Mouse (Mus musculus) embryo, embryonic 9.5 days (tissue): Measurements from ENCODE around the gene Mtrr.
A peak's percentile ranks its signal among the peaks of the same experiment; 100 is the strongest.

Source experiments
- DNase-seq: peaks from one replicate; pipeline ENCODE4 v3.0.0-alpha.2; 2017; ENCODE audit errors: extremely low spot score

The Mtrr gene

DNA sequence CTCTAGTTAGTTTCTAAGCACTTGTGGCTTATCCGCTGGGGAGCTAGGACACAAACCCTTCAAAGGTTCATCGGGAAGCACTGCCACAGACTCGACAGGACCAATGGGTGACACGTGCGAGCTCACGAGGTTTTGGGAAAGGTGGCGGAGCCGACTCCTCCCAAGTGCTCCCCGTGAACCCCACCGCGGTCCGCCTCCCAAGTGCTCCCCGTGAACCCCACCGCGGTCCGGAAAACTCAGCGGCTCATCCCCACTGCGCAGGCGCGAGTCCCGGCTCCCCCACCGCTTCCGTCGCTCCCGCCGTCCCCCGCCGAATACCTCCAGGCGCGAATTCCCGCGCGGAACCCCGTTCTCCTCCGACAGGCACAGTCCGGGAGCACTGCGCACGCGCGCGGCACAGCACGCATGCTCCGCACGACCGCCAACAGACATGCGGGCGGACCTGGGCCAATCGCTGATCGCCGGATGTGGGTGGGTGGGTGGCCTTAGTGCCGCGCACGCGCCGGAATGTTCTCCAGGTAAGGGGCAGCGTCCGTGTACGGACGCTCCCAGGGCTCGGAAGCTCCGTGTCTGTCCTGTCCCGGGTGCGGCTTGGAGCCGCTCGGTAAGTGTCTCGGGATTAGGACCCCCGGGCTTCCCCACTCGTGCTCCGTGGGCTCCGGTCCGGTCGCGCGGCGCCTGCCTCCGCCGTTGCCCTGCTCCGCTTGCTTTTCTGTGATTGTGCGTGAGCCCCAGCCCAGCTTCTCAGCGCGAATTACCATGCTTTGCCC, at the start of gene Mtrr, which contains the start of gene Fastkd3:
TSS of gene Mtrr (minus strand) at position 403 of the 770 bp plus-strand sequence.
TSS of gene Fastkd3 (plus strand) at position 488 of the 770 bp plus-strand sequence.
- DNase-seq, result peak; percentile 96

GRCm38 (mm10) chr13:68627041-68627440, 45.1 kb upstream of the Mtrr start:
- no peak for DNase-seq

DNA sequence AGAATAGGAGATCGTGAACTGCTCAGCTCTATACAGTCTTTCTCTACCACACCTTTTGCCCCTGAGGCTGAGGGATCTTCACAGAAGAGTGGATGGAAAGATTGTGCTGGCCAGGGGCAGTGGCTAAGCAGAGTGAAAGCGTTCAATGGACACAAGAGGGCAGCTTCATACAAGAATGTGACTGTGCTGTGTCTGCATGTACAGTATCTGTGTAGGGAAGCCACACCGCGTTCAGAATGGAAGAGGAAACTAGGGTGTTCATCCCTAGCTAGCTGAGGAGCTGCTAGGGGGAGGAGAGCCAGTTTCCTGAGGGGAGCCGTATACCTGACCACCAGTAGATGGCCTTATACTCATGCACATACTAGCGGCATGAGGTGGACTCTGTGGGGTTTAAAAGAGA, 40.8 kb upstream of the Mtrr start:
- no peak for DNase-seq

GRCm38 (mm10) chr13:68607652-68608405, 25.9 kb upstream of the Mtrr start:
- DNase-seq, result no peak

DNA sequence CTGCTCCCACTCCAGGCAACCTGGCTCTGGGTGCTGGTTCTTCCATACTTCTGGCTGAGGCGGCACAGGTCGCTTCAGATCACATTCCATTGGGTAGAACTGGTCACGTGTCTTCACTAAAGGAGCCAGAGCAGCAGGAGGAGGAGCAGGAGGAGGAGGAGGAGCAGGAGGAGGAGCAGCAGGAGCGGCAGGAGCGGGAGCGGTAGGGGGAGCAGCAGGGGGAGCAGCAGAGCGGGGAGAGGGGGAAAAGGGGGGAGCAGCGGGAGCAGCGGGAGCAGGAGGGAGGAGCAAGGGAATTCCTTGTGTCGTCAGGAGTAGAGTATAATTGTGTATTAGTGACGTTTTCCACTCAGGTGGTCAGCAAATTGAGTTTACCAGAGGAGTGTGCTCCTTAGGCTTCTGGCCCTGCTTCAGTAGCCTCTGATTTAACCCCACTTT, 23.8 kb upstream of the Mtrr start:
- DNase-seq, result peak; percentile 55

GRCm38 (mm10) chr13:68603085-68603484, 21.1 kb upstream of the Mtrr start:
- no peak for DNase-seq

DNA sequence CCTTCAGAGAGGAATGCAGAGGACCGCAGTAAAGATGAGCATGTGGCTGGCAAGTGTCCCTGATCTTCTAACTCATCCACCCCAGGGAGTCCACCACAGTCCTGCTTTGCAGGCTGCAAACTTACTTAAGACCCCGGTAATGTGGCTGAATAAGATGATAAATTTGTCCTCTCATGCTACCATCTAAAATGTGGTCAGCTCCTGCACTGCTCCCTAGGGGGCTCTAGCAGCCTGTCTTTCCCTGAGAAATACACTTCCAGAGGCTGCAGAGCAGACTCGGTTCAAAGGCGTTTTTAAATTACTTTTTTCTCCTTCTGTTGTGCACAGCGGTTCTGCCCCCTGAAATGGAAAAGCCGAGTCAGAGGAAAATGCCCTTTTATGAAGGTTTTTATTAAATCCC, 19.2 kb upstream of the Mtrr start:
- no peak for DNase-seq

DNA sequence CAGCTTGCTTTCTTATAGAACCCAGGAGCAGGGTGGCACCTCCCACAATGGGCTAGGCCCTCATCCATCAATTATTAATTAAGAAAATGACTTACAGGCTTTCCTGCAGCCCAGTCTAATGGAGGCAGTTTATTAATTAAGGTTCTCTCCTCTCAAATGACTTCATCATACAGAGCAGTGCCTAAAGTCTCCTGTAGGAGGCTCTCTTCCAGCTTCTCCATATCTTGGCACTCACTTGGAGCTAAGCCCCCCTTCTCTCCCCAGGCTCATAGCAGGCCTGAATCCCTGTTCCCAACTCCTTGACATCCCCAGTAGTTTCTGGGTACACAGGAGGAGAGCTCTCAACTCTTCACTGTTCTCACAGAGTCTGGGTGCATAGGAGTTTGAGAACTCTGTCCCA, 17.0 kb upstream of the Mtrr start:
- no peak for DNase-seq

DNA sequence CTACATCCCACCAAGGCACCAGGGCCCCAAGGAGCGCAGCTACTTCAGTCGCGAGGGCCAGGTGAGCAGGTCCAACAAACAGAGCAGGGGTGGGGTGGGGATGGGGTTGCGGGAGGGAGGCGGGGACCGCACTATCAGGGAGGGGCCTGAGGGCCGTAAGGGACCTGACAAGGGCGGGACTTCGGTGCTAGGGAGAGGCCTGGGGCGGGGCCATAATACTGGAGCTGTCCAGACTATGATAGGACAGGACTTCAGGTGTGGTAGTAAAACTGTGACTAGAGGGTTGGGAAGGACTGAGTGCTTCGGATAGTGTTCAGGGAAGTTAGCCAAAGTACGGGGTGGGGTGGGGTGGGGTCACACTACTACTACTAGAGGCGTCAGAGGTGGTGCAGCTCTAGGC, 15.7 kb upstream of the Mtrr start:
- DNase-seq, result no peak

DNA sequence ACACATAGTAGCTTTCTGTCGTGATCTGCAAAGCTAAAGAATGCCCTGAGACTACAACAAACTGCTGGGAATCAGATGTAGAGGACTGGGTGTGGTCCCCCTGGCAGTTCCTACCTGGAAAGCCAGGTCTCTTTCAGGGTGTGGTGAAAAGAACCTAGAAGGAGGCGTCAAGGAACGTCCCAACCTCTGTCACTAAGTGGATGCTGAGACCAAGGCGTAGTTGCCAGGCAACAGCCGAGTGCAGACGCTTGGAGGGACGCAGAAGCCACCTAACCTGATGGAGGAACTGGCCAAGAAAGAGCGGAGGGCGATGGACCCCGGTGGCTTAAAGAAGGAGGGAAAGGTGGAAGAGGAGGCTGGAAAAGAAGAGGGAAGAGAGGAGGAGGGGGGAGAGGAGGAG, 15.2 kb upstream of the Mtrr start, which contains the start of gene 1700001L19Rik:
TSS of gene 1700001L19Rik (plus strand) at position 223 of the 400 bp plus-strand sequence.
- no peak for DNase-seq

DNA sequence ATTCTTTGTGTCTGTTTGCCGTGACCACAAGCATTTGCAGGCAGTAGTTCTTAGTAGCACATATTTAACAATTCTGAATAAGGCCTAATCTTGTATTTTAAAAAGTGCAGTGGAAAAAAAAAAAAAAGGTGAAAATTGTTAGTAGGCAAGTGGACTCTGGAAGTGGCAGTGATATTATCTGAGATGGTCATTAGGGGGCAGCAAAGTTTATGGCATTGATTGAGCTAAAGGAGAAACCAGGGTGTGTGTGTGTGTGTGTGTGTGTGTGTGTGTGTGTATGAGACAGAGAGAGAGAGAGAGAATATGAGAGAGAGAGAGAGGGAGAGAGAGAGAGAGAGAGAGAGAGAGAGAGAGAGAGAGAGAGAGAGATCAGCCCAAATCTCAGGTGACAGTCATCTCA, 11.8 kb upstream of the Mtrr start:
- DNase-seq, result no peak

DNA sequence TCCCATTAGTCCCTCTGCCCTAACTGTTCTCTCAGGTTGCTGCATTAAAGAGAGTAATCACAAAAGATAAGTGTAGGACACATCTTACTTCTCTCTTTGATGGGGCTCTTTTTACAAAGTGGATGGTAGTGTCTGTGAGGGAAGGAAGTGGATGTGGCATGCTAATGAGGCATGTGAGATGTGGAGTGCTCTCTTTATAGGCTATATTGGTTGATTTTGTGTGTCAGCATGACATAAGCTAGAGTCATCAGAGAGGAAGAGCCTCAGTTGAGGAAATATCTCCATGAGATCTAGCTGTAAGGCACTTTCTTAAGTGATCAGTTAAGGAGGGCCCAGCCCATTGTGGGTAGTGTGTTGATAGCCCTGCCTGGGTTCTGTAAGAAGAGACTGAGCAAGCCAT, 6.4 kb upstream of the Mtrr start:
- DNase-seq, result no peak

GRCm38 (mm10) chr13:68585441-68585840, 3.5 kb upstream of the Mtrr start:
- DNase-seq, result no peak

- no peak for DNase-seq
Measured at GRCm38 (mm10) chr13:68583961-68584360, 2.0 kb upstream of the Mtrr start.

DNA sequence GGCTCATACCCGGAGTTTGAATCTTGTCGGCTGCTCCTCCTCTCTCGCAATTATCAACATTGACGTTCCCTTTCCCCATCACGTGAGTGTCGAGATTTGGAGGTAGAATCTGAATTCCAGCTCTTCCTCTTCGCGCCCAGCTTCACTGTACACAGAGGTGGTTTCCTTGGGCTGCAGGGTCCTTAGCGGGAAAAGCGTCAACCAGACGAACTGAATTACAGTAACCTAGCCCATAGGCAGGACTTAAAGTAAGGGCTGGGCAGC, 500 bp upstream of the Mtrr start:
- no peak for DNase-seq

GRCm38 (mm10) chr13:68581086-68581740, 736 bp downstream of the Mtrr start:
- DNase-seq, result no peak

- no peak for DNase-seq
Measured at GRCm38 (mm10) chr13:68577945-68578344, 4.0 kb downstream of the Mtrr start.

DNA sequence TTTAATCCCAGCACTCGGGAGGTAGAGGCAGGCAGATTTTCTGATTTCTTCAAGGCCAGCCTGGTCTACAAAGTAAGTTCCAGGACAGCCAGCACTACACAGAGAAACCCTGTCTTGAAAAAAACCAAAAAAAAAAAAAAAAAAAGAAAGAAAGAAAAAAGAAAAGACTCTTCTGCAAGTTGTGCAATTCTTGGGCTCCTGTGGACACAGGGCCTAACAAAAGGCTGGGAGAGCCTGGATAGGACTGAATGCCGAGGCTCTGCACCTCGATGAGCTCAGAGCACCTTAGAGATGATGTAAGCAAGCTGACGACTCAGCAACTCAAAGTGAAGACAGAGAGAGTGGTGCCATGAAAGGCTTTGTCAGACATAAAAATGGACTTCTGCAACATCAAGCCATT, 7.6 kb downstream of the Mtrr start:
- DNase-seq, result no peak

- DNase-seq, result no peak
Measured at GRCm38 (mm10) chr13:68572966-68573913, 8.7 kb downstream of the Mtrr start.

DNA sequence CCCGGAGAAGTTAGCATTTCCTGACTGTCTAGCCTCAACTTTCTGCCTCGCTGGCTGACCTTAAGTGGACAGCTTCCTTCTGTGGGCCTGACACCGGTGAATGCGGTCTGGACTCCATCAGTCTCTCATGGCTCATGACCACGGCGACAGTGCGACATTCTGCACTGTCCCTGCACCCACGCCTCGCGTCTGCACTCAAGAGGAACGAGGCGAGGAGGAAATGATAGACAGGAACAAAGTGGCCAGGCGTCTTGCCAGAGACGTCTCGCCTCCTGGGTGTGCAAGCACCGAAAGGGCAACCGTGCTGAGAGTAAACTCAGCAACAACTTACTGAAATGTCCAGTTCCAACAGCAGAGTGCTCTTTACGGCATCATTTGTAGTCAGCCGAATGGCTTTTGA, 9.7 kb downstream of the Mtrr start:
- no peak for DNase-seq

DNA sequence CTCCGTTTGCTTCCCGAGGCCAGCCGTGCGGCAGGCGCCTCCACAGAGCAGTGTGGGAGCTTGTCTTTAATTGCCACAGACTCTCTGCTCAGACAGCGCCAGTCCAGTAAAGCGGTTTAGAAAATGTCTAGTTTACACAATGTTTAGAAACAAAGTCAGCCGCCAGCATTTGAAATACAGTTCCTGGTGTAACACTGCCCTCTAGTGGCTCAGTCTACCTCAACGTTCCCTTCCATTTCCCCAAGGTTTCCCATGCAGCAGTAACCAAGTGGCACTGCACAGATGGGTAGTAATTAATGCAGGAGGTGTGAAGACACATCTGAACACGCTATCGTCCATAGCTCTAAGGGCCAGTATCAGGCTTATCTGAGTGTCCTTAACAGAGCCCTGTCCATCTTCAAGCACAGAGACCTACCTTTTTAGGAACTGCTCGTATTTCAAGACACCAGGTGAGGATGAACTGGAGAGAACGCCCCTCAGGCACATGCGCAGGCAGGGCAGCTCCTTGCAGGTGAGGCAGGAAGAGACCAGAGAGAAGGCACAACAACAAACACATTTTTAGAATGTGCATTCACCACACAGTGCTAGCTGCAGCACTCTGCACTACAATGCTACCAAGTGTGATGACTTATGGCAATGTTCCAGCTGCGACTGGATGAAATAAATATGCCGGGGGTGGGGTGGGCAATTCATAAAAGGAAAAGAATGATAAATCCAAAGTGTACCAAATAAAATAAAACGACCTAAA, 12.2 kb downstream of the Mtrr start:
- peak; percentile 49 for DNase-seq
